Mouse (Mus musculus) liver, postnatal 0 days (tissue): ENCODE measurements at regions not wholly inside any gene's neighbourhood (a gene's known extent, or its start where the extent isn't known, plus 50 kb on each side); places are given as distances from the start of the nearest gene placed in this dataset.

Experiments used
- ATAC-seq: fragments of 200-750 bp; cut with Nextera tagmentation; 2 replicates; pipeline ENCODE4 v1.8.0; 2017; ENCODE audit warnings: mild to moderate bottlenecking, moderate library complexity
- DNase-seq: peaks from one replicate; pipeline ENCODE4 v3.0.0-alpha.2; 2016
- H3K27ac ChIP-seq: fragments of 300-500 bp; sonication (generic); 2 replicates; pipeline ENCODE4 v1.5.1; 2014; ENCODE audit warnings: antibody characterized with exemption, moderate library complexity, mild to moderate bottlenecking, low read depth
- H3K27me3 ChIP-seq: fragments of 300-500 bp; sonication (generic); 2 replicates; pipeline ENCODE4 v1.6.1; 2014; ENCODE audit warnings: low read length, control low read depth, mixed read lengths; ENCODE audit not compliant: insufficient read depth
- H3K36me3 ChIP-seq: fragments of 300-500 bp; sonication (generic); replicated peaks from 2 replicates; pipeline ENCODE4 v1.6.1; 2014; ENCODE audit warnings: mild to moderate bottlenecking, control low read depth, low read length, moderate library complexity, mixed read lengths; ENCODE audit not compliant: insufficient read depth
- H3K4me1 ChIP-seq: fragments of 300-500 bp; sonication (generic); 2 replicates; pipeline ENCODE4 v1.6.1; 2014; ENCODE audit warnings: antibody characterized with exemption, mild to moderate bottlenecking, control low read depth; ENCODE audit not compliant: insufficient read depth
- H3K4me2 ChIP-seq: fragments of 300-500 bp; sonication (generic); 2 replicates; pipeline ENCODE4 v1.6.1; 2014; ENCODE audit warnings: low read depth, mild to moderate bottlenecking, low read length, moderate library complexity, mixed read lengths
- H3K4me3 ChIP-seq: fragments of 300-500 bp; sonication (generic); 2 replicates; pipeline ENCODE4 v1.5.1; 2014; ENCODE audit warnings: low read depth, low read length
- H3K9ac ChIP-seq: fragments of 300-500 bp; sonication (generic); replicated peaks from 2 replicates; pipeline ENCODE4 v1.6.1; 2014; ENCODE audit warnings: mild to moderate bottlenecking, moderate library complexity
- H3K9me3 ChIP-seq: fragments of 300-500 bp; sonication (generic); 2 replicates; pipeline ENCODE4 v1.6.1; 2016; ENCODE audit warnings: mild to moderate bottlenecking, control low read depth, low read length, mixed read lengths
- CTCF ChIP-seq: sonication (generic); IDR thresholded peaks from 2 replicates; pipeline ENCODE4 v1.5.1; 2016; ENCODE audit warnings: antibody characterized with exemption, low read depth
- EP300 ChIP-seq: IDR thresholded peaks from 2 replicates; pipeline ENCODE4 v1.6.1; 2016; ENCODE audit warnings: antibody characterized with exemption, low read depth, mild to moderate bottlenecking
- WGBS: fragments of 180-500 bp; shearing (Covaris S2); extraction: QIAGEN DNeasy Blood & Tissue Kit; methylation state at CpG from one replicate; pipeline ENCODE4 v1.1.7; 2014; ENCODE audit not compliant: insufficient replicate concordance; 5-methylcytosine and 5-hydroxymethylcytosine counted together

DNA sequence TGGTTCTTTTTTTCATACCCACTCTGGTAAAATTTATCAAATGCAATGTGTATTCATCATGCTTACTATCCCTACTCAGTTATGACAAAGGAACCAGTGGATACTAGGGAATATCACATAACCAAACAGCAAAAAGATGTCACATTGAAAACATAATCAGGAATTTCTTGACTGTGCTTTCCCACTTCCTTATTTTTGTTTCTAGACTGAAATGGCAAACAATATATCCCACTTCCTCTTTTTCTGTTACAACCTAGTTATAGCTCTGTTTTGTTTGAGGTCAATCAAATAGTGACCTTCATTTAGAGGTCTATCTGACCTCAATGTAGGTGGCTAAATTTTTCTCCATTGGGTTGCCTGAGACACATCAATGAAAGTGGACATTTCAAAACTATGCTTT, 359.9 kb downstream of the Gja1 start:
- TF ChIP-seq EP300 = no peak
- TF ChIP-seq CTCF = no peak
- H3K27ac ChIP-seq = no peak overlapping the region
- H3K9ac ChIP-seq = no peak overlapping the region
- H3K27me3 ChIP-seq = no peaks in the 10 kb centered on the region
- no peak overlapping the region for H3K4me2 ChIP-seq
- no peaks in the 10 kb centered on the region for H3K36me3 ChIP-seq
- no peak overlapping the region for H3K4me3 ChIP-seq
- H3K4me1 ChIP-seq = no peaks in the 10 kb centered on the region
- DNase-seq (no peak), ATAC-seq (no peak)
- no peaks in the 10 kb centered on the region for H3K9me3 ChIP-seq

DNA sequence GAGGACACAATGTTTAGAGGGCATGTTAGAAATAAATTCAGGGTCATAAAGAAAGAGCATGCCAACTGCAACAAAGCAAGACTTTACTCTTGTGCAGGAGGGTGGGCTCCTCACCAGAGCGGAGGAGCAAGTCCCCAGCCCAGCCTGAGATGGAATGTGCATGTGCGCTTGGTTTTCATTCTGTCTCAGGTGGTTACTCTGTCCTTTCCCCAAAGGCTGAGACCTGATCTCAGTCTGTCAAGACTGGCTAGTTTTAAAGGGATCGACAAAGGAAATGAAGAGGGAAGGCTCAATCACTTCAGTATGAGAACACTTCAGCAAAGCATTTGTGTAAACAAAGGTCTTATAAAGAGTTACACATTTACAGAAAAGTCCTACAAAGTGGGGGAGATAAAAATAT, 362.5 kb downstream of the Gja1 start:
- H3K27ac ChIP-seq = no peak overlapping the region
- H3K4me2 ChIP-seq = no peak overlapping the region
- ATAC-seq (no peak), DNase-seq (no peak)
- H3K9me3 ChIP-seq = no peaks in the 10 kb centered on the region
- H3K9ac ChIP-seq = no peak overlapping the region
- 75% methylated on average over 3 of the region's 3 CpGs for WGBS
- TF ChIP-seq EP300 = no peak
- no peak for TF ChIP-seq CTCF
- no peaks in the 10 kb centered on the region for H3K27me3 ChIP-seq
- no peaks in the 10 kb centered on the region for H3K36me3 ChIP-seq
- no peaks in the 10 kb centered on the region for H3K4me1 ChIP-seq
- no peak overlapping the region for H3K4me3 ChIP-seq

DNA sequence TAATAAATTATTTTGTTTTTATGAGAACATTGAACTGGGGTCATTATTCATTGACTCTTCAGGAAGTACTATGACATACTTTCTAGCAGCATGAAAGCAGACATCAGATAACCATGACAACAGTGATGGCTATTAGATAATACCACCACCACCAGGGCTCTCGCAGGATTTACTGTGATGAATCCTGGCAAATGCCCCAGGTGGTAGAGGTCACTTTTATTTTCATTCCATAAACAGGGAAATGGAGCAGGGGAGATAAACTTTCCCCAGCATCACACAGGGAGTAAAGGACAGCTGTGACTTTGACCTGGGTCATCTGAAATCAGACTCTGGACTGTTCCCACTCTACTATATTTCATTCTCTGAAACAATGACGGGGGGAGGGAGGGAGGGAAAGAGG, 375.0 kb downstream of the Gja1 start:
- no peaks in the 10 kb centered on the region for H3K9me3 ChIP-seq
- H3K9ac ChIP-seq = no peak overlapping the region
- no peak overlapping the region for H3K4me3 ChIP-seq
- no peak overlapping the region for H3K4me2 ChIP-seq
- 37% methylated on average over 2 of the region's 2 CpGs for WGBS
- no peaks in the 10 kb centered on the region for H3K4me1 ChIP-seq
- TF ChIP-seq CTCF = no peak
- no peak for TF ChIP-seq EP300
- ATAC-seq (no peak), DNase-seq (no peak)
- no peaks in the 10 kb centered on the region for H3K27me3 ChIP-seq
- H3K27ac ChIP-seq = no peak overlapping the region
- H3K36me3 ChIP-seq = no peaks in the 10 kb centered on the region

DNA sequence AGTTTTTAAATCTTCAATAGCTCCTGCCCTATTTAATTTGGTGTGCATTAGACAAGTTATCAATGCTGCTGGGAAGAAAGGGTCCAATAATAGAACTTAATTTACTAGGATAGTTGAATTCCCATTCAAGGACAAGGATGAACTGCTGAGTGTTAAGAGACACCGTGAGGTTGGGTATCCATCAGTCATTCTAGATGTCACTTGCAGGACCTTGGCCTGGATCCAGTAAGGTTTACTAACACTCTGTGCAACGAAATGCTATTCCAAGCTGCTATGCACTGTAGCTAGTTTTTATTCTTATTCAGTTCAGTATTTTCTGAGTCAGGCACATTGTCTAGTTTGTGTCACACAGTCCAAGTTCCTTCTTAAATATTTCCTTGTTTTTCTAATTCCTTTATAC, 376.4 kb downstream of the Gja1 start:
- 60% methylated on average over 2 of the region's 2 CpGs for WGBS
- no peak overlapping the region for H3K4me2 ChIP-seq
- H3K9ac ChIP-seq = no peak overlapping the region
- no peaks in the 10 kb centered on the region for H3K4me1 ChIP-seq
- H3K36me3 ChIP-seq = no peaks in the 10 kb centered on the region
- H3K27me3 ChIP-seq = no peaks in the 10 kb centered on the region
- DNase-seq (no peak), ATAC-seq (no peak)
- no peaks in the 10 kb centered on the region for H3K9me3 ChIP-seq
- no peak overlapping the region for H3K4me3 ChIP-seq
- no peak overlapping the region for H3K27ac ChIP-seq
- no peak for TF ChIP-seq CTCF
- TF ChIP-seq EP300 = no peak

DNA sequence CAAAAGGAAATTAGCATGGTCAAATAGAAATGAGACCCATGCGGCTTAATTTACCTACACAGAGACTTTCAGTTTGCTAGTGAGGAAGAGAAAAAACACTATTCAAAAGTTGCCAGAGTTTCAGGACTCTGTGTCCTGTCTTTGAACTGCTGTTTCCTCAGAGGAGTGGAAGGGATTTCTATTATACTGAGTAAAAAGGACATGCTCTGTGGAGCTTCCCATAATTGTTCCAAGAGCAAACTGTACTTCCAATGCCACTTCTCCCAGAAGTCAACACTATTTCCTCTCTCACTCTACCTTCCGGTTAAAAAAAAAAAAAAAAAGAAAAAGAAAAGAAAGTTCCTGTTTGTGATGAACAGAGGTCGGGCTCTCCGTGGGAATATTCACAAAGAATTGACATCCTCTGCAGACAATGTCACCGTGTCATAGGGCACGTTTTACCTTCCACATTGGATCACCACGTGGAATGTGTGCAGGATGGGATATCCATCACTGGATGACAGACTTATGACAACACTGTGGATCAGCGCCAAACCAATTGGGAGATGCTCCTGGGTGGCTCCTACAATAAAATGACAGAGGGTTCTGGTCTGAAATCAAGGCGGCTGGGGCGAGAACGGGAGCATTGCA, 377.5 kb downstream of the Gja1 start:
- Histone ChIP-seq H3K9me3 (no peaks in the 10 kb centered on the region), H3K4me1 (no peaks in the 10 kb centered on the region), H3K4me2 (no peak overlapping the region), H3K9ac (no peak overlapping the region), H3K36me3 (no peaks in the 10 kb centered on the region), H3K27me3 (no peaks in the 10 kb centered on the region), H3K4me3 (no peak overlapping the region), H3K27ac (no peak overlapping the region)
- 55% methylated on average over 11 of the region's 11 CpGs for WGBS
- TF ChIP-seq EP300 (no peak), CTCF (no peak)
- no peak for ATAC-seq
- no peak for DNase-seq

DNA sequence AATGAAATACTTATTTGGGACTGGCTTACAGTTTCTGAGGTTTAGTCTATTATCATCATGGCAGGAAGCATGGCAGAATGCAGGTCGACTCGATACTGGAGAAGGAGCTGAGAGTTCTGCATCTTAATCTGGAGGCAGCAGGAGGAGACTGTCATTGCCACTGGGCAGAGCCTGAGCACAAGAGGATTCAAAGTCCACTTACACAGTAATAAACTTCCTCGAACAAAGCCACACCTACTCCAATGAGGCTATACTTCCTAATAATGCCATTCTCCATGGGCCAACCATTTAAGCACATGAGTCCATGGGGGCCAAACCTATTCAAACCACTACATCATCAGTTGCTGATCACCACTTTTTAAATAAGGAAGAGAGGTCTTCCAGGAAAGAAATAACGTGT, 393.5 kb downstream of the Gja1 start:
- no peaks in the 10 kb centered on the region for H3K9me3 ChIP-seq
- ATAC-seq (no peak), DNase-seq (no peak)
- no peak overlapping the region for H3K4me3 ChIP-seq
- H3K9ac ChIP-seq = no peak overlapping the region
- H3K27ac ChIP-seq = no peak overlapping the region
- WGBS = 76% methylated on average over 4 of the region's 4 CpGs
- no peak overlapping the region for H3K4me2 ChIP-seq
- no peaks in the 10 kb centered on the region for H3K36me3 ChIP-seq
- no peaks in the 10 kb centered on the region for H3K4me1 ChIP-seq
- no peaks in the 10 kb centered on the region for H3K27me3 ChIP-seq
- TF ChIP-seq CTCF (no peak), EP300 (no peak)

DNA sequence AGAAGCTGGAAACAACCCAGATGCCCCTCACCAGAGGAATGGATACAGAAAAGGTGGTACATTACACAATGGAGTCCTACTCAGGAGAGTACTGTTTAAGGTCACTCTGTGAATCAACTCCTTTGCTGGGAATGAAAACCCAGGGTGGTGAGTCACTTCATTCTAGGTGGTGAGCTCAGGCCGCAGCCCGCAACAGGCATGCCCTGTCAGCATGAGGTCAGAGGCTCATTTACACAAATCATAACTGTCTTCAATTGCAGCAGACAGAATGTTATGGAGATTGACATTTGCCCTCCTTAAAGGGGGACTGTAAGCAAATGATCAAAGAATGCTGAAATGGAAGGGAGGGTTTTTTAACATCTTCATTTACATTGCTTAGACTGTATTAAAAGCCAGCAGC, 405.1 kb downstream of the Gja1 start:
- Histone ChIP-seq H3K36me3 (no peaks in the 10 kb centered on the region), H3K27me3 (no peaks in the 10 kb centered on the region), H3K9me3 (no peaks in the 10 kb centered on the region), H3K4me1 (no peaks in the 10 kb centered on the region), H3K27ac (no peak overlapping the region), H3K4me2 (no peak overlapping the region), H3K9ac (no peak overlapping the region), H3K4me3 (no peak overlapping the region)
- 81% methylated on average over 2 of the region's 2 CpGs for WGBS
- no peak for TF ChIP-seq CTCF
- TF ChIP-seq EP300 = no peak
- ATAC-seq = no peak
- DNase-seq = no peak
